Mouse (Mus musculus) CH12.LX (cell line): ENCODE results near the gene Utp20.

Experiments used
- CTCF ChIP-seq, 2 experiments: IDR thresholded peaks in 1 of 2; conservative IDR thresholded peaks in 1 of 2; 2 replicates each; pipeline ENCODE4 v1.5.1; 2011 to 2012; ENCODE audit warnings: low read depth in 2 of 2, low read length in 2 of 2, improper control_type of control experiment in 1 of 2, inconsistent platforms in 1 of 2, mild to moderate bottlenecking in 1 of 2, moderate library complexity in 1 of 2
- EP300 ChIP-seq: IDR thresholded peaks from 2 replicates; pipeline ENCODE4 v1.6.1; 2011; ENCODE audit warnings: low read length, improper control_type of control experiment
- JUN ChIP-seq: IDR thresholded peaks from 2 replicates; pipeline ENCODE4 v1.6.1; 2011; ENCODE audit warnings: low read depth, mild to moderate bottlenecking, low read length, improper control_type of control experiment, moderate library complexity; ENCODE audit not compliant: insufficient read depth

- TF ChIP-seq CTCF (conservative IDR thresholded peaks at IDR 0.05 in 1 of 2, IDR thresholded peaks at IDR 0.05 in 1 of 2; ENCODE audit: low read depth in 2 of 2, low read length in 2 of 2), result peak; percentile 15 to 71; a peak in 2 of 4 replicates
- no peak for TF ChIP-seq EP300
- no peak for TF ChIP-seq JUN
These were observed 39.4 kb upstream of the Utp20 start for GRCm38 (mm10) chr10:88866017-88866416.
